Mouse (Mus musculus) kidney, adult 2 months (tissue): ENCODE measurements around the gene Cacnb4.

Experiments used
- CTCF ChIP-seq: fragments of 200-500 bp; conservative IDR thresholded peaks from 2 replicates; pipeline ENCODE4 v1.5.1; 2011; ENCODE audit warnings: low read depth, mild to moderate bottlenecking, control low read depth, low read length, moderate library complexity, mixed read lengths; ENCODE audit not compliant: insufficient read depth, insufficient read length
- POLR2A ChIP-seq: fragments of 200-500 bp; IDR thresholded peaks from one replicate; pipeline ENCODE4 v1.6.1; 2011; ENCODE audit warnings: low read depth, low read length, control low read depth

DNA sequence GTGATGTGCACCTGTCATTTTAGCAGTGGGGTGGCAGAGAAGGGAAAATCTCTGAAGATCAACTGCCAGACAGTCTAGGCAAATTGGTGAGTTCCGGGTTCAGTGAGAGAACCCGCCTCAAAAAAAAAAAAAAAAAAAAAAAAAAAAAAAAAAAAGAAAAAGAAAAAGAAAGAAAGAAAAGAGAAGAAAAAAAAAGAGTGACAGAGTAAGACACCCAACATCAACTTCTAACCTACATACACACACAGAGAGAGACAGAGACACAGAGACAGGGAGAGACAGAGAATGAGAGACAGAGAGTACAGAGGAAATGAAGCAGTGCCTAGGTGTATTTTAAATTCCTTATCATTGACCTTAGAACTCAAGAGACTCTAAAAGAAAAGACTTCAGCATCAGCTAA lies 146.1 kb downstream of the Cacnb4 start:
- no peak for TF ChIP-seq POLR2A
- TF ChIP-seq CTCF, result no peak
